Mouse (Mus musculus): ENCODE data around the gene Atp5d. TPM values are rescaled to one million over a fixed set of nuclear protein-coding genes. Genes with fewer than 3 reads are reported as not detected.

The Atp5d gene
- total and polyA plus RNA-seq, 2 experiments from 2014 or later: 259 to 607 TPM

GRCm38 (mm10) chr10:80152071-80152872, 13.8 kb downstream of the Atp5d start:
- Histone ChIP-seq H3K27me3 (ENCODE audit: insufficient read depth, low read length) (no peaks in the 10 kb centered on the region), H3K27ac (ENCODE audit: low read depth, low read length) (peak overlapping the region; percentile 98), H3K36me3 (ENCODE audit: insufficient read depth, low read length) (peaks cover 48% of the 10 kb centered on the region), H3K4me2 (ENCODE audit: low read depth, low read length, poor library complexity, severe bottlenecking) (peak overlapping the region; percentile 90), H3K9me3 (ENCODE audit: low read length) (no peaks in the 10 kb centered on the region), H3K4me3 (ENCODE audit: low read depth, low read length) (peak overlapping the region; percentile 91), H3K4me1 (ENCODE audit: insufficient read depth, low read length) (peaks cover 15% of the 10 kb centered on the region), H3K9ac (replicated peaks; ENCODE audit: low read length, poor library complexity, severe bottlenecking) (peak overlapping the region; percentile 99)
- no peak for DNase-seq (ENCODE audit: low spot score)
- no peak for ATAC-seq (ENCODE audit: low FRiP score)
- TF ChIP-seq CTCF (IDR thresholded peaks at IDR 0.05): no peak
- 2% methylated on average over 14 of the region's 15 CpGs for WGBS

- DNase-seq (ENCODE audit: low spot score) (no peak), ATAC-seq (ENCODE audit: low FRiP score) (no peak)
- Histone ChIP-seq H3K4me1 (ENCODE audit: insufficient read depth, low read length) (peaks cover 15% of the 10 kb centered on the region), H3K4me2 (ENCODE audit: low read depth, low read length, poor library complexity, severe bottlenecking) (peak overlapping the region; percentile 90), H3K9me3 (ENCODE audit: low read length) (no peaks in the 10 kb centered on the region), H3K27me3 (ENCODE audit: insufficient read depth, low read length) (no peaks in the 10 kb centered on the region), H3K27ac (ENCODE audit: low read depth, low read length) (peak overlapping the region; percentile 98), H3K36me3 (ENCODE audit: insufficient read depth, low read length) (peaks cover 51% of the 10 kb centered on the region), H3K4me3 (ENCODE audit: low read depth, low read length) (peak overlapping the region; percentile 91), H3K9ac (replicated peaks; ENCODE audit: low read length, poor library complexity, severe bottlenecking) (peak overlapping the region; percentile 54)
- WGBS: 25% methylated on average over 3 of the region's 3 CpGs
- TF ChIP-seq CTCF (IDR thresholded peaks at IDR 0.05): no peak
Observed at GRCm38 (mm10) chr10:80152873-80153260, 14.4 kb downstream of the Atp5d start.

GRCm38 (mm10) chr10:80153713-80154112, 15.3 kb downstream of the Atp5d start:
- H3K4me3 ChIP-seq (ENCODE audit: low read depth, low read length): no peak overlapping the region

GRCm38 (mm10) chr10:80154384-80154783, 16.0 kb downstream of the Atp5d start:
- Histone ChIP-seq H3K9ac (replicated peaks; ENCODE audit: low read length, poor library complexity, severe bottlenecking) (no peak overlapping the region), H3K4me2 (ENCODE audit: low read depth, low read length, poor library complexity, severe bottlenecking) (no peak overlapping the region), H3K27me3 (ENCODE audit: insufficient read depth, low read length) (no peaks in the 10 kb centered on the region), H3K4me3 (ENCODE audit: low read depth, low read length) (no peak overlapping the region), H3K4me1 (ENCODE audit: insufficient read depth, low read length) (peaks cover 22% of the 10 kb centered on the region), H3K9me3 (ENCODE audit: low read length) (no peaks in the 10 kb centered on the region), H3K27ac (ENCODE audit: low read depth, low read length) (peak overlapping the region; percentile 51; the same call in 1 of the 2 replicates), H3K36me3 (ENCODE audit: insufficient read depth, low read length) (peaks cover 51% of the 10 kb centered on the region)
- ATAC-seq (ENCODE audit: low FRiP score): no peak
- 82% methylated on average over 7 of the region's 7 CpGs for WGBS
- no peak for TF ChIP-seq CTCF (IDR thresholded peaks at IDR 0.05)
- no peak for DNase-seq (ENCODE audit: low spot score)

More at GRCm38 (mm10) chr10:80153713-80154112, 15.3 kb downstream of the Atp5d start:
- H3K27ac ChIP-seq (ENCODE audit: low read depth, low read length): peak overlapping the region; percentile 98; the same call in 1 of the 2 replicates
- WGBS: 75% methylated on average over 19 of the region's 19 CpGs
- no peaks in the 10 kb centered on the region for H3K27me3 ChIP-seq (ENCODE audit: insufficient read depth, low read length)
- H3K36me3 ChIP-seq (ENCODE audit: insufficient read depth, low read length): peaks cover 51% of the 10 kb centered on the region
- ATAC-seq (ENCODE audit: low FRiP score) (no peak), DNase-seq (ENCODE audit: low spot score) (no peak)
- H3K9ac ChIP-seq (replicated peaks; ENCODE audit: low read length, poor library complexity, severe bottlenecking): peak overlapping the region; percentile 54; the same call in 1 of the 2 replicates
- peak overlapping the region; percentile 90; the same call in 1 of the 2 replicates for H3K4me2 ChIP-seq (ENCODE audit: low read depth, low read length, poor library complexity, severe bottlenecking)
- peaks cover 16% of the 10 kb centered on the region for H3K4me1 ChIP-seq (ENCODE audit: insufficient read depth, low read length)
- no peaks in the 10 kb centered on the region for H3K9me3 ChIP-seq (ENCODE audit: low read length)
- no peak for TF ChIP-seq CTCF (IDR thresholded peaks at IDR 0.05)

GRCm38 (mm10) chr10:80155277-80155676, 16.8 kb downstream of the Atp5d start:
- 27% methylated on average over 1 of the region's 1 CpGs for WGBS

More at GRCm38 (mm10) chr10:80155277-80155676, 16.8 kb downstream of the Atp5d start:
- no peaks in the 10 kb centered on the region for H3K27me3 ChIP-seq (ENCODE audit: insufficient read depth, low read length)
- H3K4me2 ChIP-seq (ENCODE audit: low read depth, low read length, poor library complexity, severe bottlenecking): no peak overlapping the region
- ATAC-seq (ENCODE audit: low FRiP score): no peak
- H3K36me3 ChIP-seq (ENCODE audit: insufficient read depth, low read length): peaks cover 51% of the 10 kb centered on the region
- H3K4me1 ChIP-seq (ENCODE audit: insufficient read depth, low read length): peaks cover 24% of the 10 kb centered on the region
- H3K9me3 ChIP-seq (ENCODE audit: low read length): no peaks in the 10 kb centered on the region
- TF ChIP-seq CTCF (IDR thresholded peaks at IDR 0.05): no peak
- H3K9ac ChIP-seq (replicated peaks; ENCODE audit: low read length, poor library complexity, severe bottlenecking): no peak overlapping the region
- peak overlapping the region; percentile 51 for H3K27ac ChIP-seq (ENCODE audit: low read depth, low read length)
- no peak for DNase-seq (ENCODE audit: low spot score)
- no peak overlapping the region for H3K4me3 ChIP-seq (ENCODE audit: low read depth, low read length)

Data from midbrain, postnatal 0 days (tissue).